Mouse (Mus musculus) C2C12 (cell line): ENCODE measurements at regions not wholly inside any gene's neighbourhood (a gene's known extent, or its start where the extent isn't known, plus 50 kb on each side); places are given as distances from the start of the nearest gene placed in this dataset.
A peak's percentile ranks its signal among the peaks of the same experiment; 100 is the strongest.

Experiments
- H3K27me3 ChIP-seq: one replicate; pipeline ENCODE4 v1.6.1; 2011; ENCODE audit not compliant: control insufficient read depth, insufficient read depth, insufficient read length
- H3K36me3 ChIP-seq: one replicate; pipeline ENCODE4 v1.6.1; 2011; ENCODE audit not compliant: control insufficient read depth, insufficient read depth
- H3K4me3 ChIP-seq: one replicate; pipeline ENCODE4 v1.5.1; 2011; ENCODE audit warnings: mild to moderate bottlenecking, control low read depth; ENCODE audit not compliant: poor library complexity, insufficient read depth, severe bottlenecking
- H3K79me2 ChIP-seq: one replicate; pipeline ENCODE4 v1.6.1; 2011; ENCODE audit not compliant: control insufficient read depth, insufficient read depth
- H3K79me3 ChIP-seq: one replicate; pipeline ENCODE4 v1.6.1; 2011; ENCODE audit warnings: low read depth, control low read depth
- H3ac ChIP-seq: one replicate; pipeline ENCODE3; 2011; ENCODE audit warnings: low read depth; ENCODE audit not compliant: control insufficient read depth, insufficient read length
- CEBPB ChIP-seq: IDR thresholded peaks from one replicate; pipeline ENCODE4 v1.6.1; 2011; ENCODE audit warnings: low read depth, mild to moderate bottlenecking, control low read depth, moderate library complexity
- CTCF ChIP-seq: IDR thresholded peaks from one replicate; pipeline ENCODE4 v1.5.1; 2011; ENCODE audit not compliant: control insufficient read depth, insufficient read depth, insufficient read length
- FOSL1 ChIP-seq: IDR thresholded peaks from one replicate; pipeline ENCODE4 v1.8.0; 2011; ENCODE audit warnings: mild to moderate bottlenecking, low read length; ENCODE audit not compliant: poor library complexity, insufficient read depth, severe bottlenecking
- MAX ChIP-seq: IDR thresholded peaks from one replicate; pipeline ENCODE4 v1.6.1; 2011; ENCODE audit warnings: mild to moderate bottlenecking, control low read depth
- MYOD1 ChIP-seq: IDR thresholded peaks from one replicate; pipeline ENCODE4 v1.6.1; 2011; ENCODE audit warnings: low read depth; ENCODE audit not compliant: control insufficient read depth, insufficient read length
- MYOG ChIP-seq: IDR thresholded peaks from one replicate; pipeline ENCODE4 v1.6.1; 2011; ENCODE audit not compliant: control insufficient read depth, insufficient read length; ENCODE audit errors: extremely low read depth
- USF1 ChIP-seq: IDR thresholded peaks from one replicate; pipeline ENCODE4 v1.6.1; 2011; ENCODE audit warnings: low read depth, mild to moderate bottlenecking, control low read depth, moderate library complexity

GRCm38 (mm10) chr1:138343451-138343850 is 69.9 kb downstream of the Atp6v1g3 start:
- no peak overlapping the region for H3K4me3 ChIP-seq
- H3K36me3 ChIP-seq: no peaks in the 10 kb centered on the region
- no peak for TF ChIP-seq MYOG
- no peak for TF ChIP-seq CTCF
- no peak for TF ChIP-seq USF1
- peak; percentile 92 for TF ChIP-seq FOSL1
- TF ChIP-seq MYOD1: peak; percentile 50
- TF ChIP-seq CEBPB: no peak
- TF ChIP-seq MAX: peak; percentile 94
- no peaks in the 10 kb centered on the region for H3K79me2 ChIP-seq
- no peak overlapping the region for H3ac ChIP-seq
- no peaks in the 10 kb centered on the region for H3K27me3 ChIP-seq
- H3K79me3 ChIP-seq: no peaks in the 10 kb centered on the region

GRCm38 (mm10) chr1:138344920-138345319 is 71.4 kb downstream of the Atp6v1g3 start:
- Histone ChIP-seq H3K79me2 (no peaks in the 10 kb centered on the region), H3K4me3 (no peak overlapping the region), H3ac (no peak overlapping the region), H3K27me3 (no peaks in the 10 kb centered on the region), H3K36me3 (no peaks in the 10 kb centered on the region), H3K79me3 (no peaks in the 10 kb centered on the region)
- TF ChIP-seq MYOD1 (no peak), MYOG (no peak), FOSL1 (no peak), CTCF (no peak), CEBPB (no peak), USF1 (no peak), MAX (no peak)

GRCm38 (mm10) chr1:138345992-138346391 is 72.5 kb downstream of the Atp6v1g3 start:
- H3K79me3 ChIP-seq: no peaks in the 10 kb centered on the region
- H3K79me2 ChIP-seq: no peaks in the 10 kb centered on the region
- no peaks in the 10 kb centered on the region for H3K27me3 ChIP-seq
- H3ac ChIP-seq: no peak overlapping the region
- H3K4me3 ChIP-seq: no peak overlapping the region
- H3K36me3 ChIP-seq: no peaks in the 10 kb centered on the region
- TF ChIP-seq MAX (no peak), CTCF (no peak), MYOG (no peak), MYOD1 (no peak), USF1 (no peak), CEBPB (no peak), FOSL1 (no peak)

- H3K27me3 ChIP-seq: no peaks in the 10 kb centered on the region
- no peak for TF ChIP-seq CTCF
- no peak for TF ChIP-seq FOSL1
- no peak for TF ChIP-seq MAX
- no peak for TF ChIP-seq USF1
- no peak for TF ChIP-seq MYOG
- no peak for TF ChIP-seq CEBPB
- no peaks in the 10 kb centered on the region for H3K36me3 ChIP-seq
- no peak overlapping the region for H3ac ChIP-seq
- H3K4me3 ChIP-seq: no peak overlapping the region
- H3K79me2 ChIP-seq: no peaks in the 10 kb centered on the region
- H3K79me3 ChIP-seq: no peaks in the 10 kb centered on the region
Measured at GRCm38 (mm10) chr1:138346904-138347303, 73.4 kb downstream of the Atp6v1g3 start.

GRCm38 (mm10) chr1:138348447-138348846 is 74.9 kb downstream of the Atp6v1g3 start:
- H3ac ChIP-seq: no peak overlapping the region
- TF ChIP-seq MYOG (no peak), FOSL1 (peak; percentile 100), MAX (peak; percentile 98), CEBPB (no peak), MYOD1 (peak; percentile 55), USF1 (peak; percentile 40), CTCF (no peak)
- no peak overlapping the region for H3K4me3 ChIP-seq
- H3K36me3 ChIP-seq: no peaks in the 10 kb centered on the region
- H3K79me3 ChIP-seq: no peaks in the 10 kb centered on the region
- H3K79me2 ChIP-seq: no peaks in the 10 kb centered on the region
- no peaks in the 10 kb centered on the region for H3K27me3 ChIP-seq

- TF ChIP-seq MYOG (no peak), CTCF (no peak), CEBPB (no peak), USF1 (no peak), MYOD1 (no peak), FOSL1 (no peak), MAX (no peak)
- H3K79me2 ChIP-seq: no peaks in the 10 kb centered on the region
- no peak overlapping the region for H3K4me3 ChIP-seq
- no peaks in the 10 kb centered on the region for H3K36me3 ChIP-seq
- H3K27me3 ChIP-seq: no peaks in the 10 kb centered on the region
- no peak overlapping the region for H3ac ChIP-seq
- no peaks in the 10 kb centered on the region for H3K79me3 ChIP-seq
Measured at GRCm38 (mm10) chr1:138349099-138349498, 75.6 kb downstream of the Atp6v1g3 start.
